Mouse (Mus musculus) liver, embryonic 14.5 days (tissue): Measurements from ENCODE around the gene Cdk8. TPM values are rescaled to one million over a fixed set of nuclear protein-coding genes. Genes with fewer than 3 reads are reported as not detected.

Experiments
- ATAC-seq: fragments of 200-750 bp; cut with Nextera tagmentation; 2 replicates; pipeline ENCODE4 v1.8.0; 2017; ENCODE audit warnings: moderate number of reproducible peaks, mild to moderate bottlenecking, moderate library complexity; ENCODE audit not compliant: insufficient read depth
- DNase-seq, 3 experiments: peaks; one replicate each; pipeline ENCODE4 v3.0.0-alpha.2; 2012 to 2013; ENCODE audit warnings: low read depth in 3 of 3, low spot score in 3 of 3
- H3K27ac ChIP-seq: fragments of 300-500 bp; sonication (generic); 2 replicates; pipeline ENCODE4 v1.5.1; 2014; ENCODE audit warnings: moderate library complexity, mild to moderate bottlenecking, control low read depth, inconsistent platforms
- H3K27me3 ChIP-seq: fragments of 300-500 bp; sonication (generic); 2 replicates; pipeline ENCODE4 v1.6.1; 2014; ENCODE audit warnings: mild to moderate bottlenecking, low read length, moderate library complexity; ENCODE audit not compliant: control insufficient read depth, insufficient read depth
- H3K36me3 ChIP-seq: fragments of 300-500 bp; sonication (generic); replicated peaks from 2 replicates; pipeline ENCODE4 v1.6.1; 2014; ENCODE audit warnings: low read depth; ENCODE audit not compliant: control insufficient read depth, insufficient read depth
- H3K4me1 ChIP-seq, 2 experiments: fragments of 200-500 bp in 1 of 2; fragments of 300-500 bp in 1 of 2; sonication (generic) in 1 of 2; replicated peaks; 2 replicates each; pipeline ENCODE4 v1.6.1; 2012 to 2014; ENCODE audit warnings: antibody characterized with exemption in 1 of 2, inconsistent platforms in 1 of 2, low read length in 1 of 2; ENCODE audit not compliant: control insufficient read depth in 2 of 2, insufficient read depth in 2 of 2
- H3K4me2 ChIP-seq: fragments of 300-500 bp; sonication (generic); 2 replicates; pipeline ENCODE4 v1.6.1; 2014; ENCODE audit warnings: low read depth, mild to moderate bottlenecking, control low read depth, moderate library complexity
- H3K4me3 ChIP-seq, 2 experiments: fragments of 200-500 bp in 1 of 2; fragments of 300-500 bp in 1 of 2; sonication (generic) in 1 of 2; 2 replicates each; pipeline ENCODE4 v1.5.1; 2012 to 2014; ENCODE audit warnings: low read depth in 2 of 2, low read length in 2 of 2, mild to moderate bottlenecking in 2 of 2, control low read depth in 1 of 2, inconsistent platforms in 1 of 2, moderate library complexity in 1 of 2; ENCODE audit not compliant: insufficient read depth in 1 of 2
- H3K9ac ChIP-seq: fragments of 300-500 bp; sonication (generic); replicated peaks from 2 replicates; pipeline ENCODE4 v1.6.1; 2014; ENCODE audit warnings: mild to moderate bottlenecking, control low read depth, moderate library complexity
- H3K9me3 ChIP-seq: fragments of 300-500 bp; sonication (generic); 2 replicates; pipeline ENCODE4 v1.6.1; 2016; ENCODE audit warnings: low read length, mixed read lengths; ENCODE audit not compliant: control insufficient read depth
- CTCF ChIP-seq: IDR thresholded peaks from 2 replicates; pipeline ENCODE4 v1.5.1; 2016; ENCODE audit warnings: antibody characterized with exemption, low read depth, control low read depth
- EP300 ChIP-seq: IDR thresholded peaks from 2 replicates; pipeline ENCODE4 v1.6.1; 2016; ENCODE audit warnings: antibody characterized with exemption, low read depth
- WGBS: fragments of 180-500 bp; shearing (Covaris S2); extraction: QIAGEN DNeasy Blood & Tissue Kit; methylation state at CpG from one replicate; pipeline ENCODE4 v1.1.7; 2014; ENCODE audit not compliant: insufficient replicate concordance; 5-methylcytosine and 5-hydroxymethylcytosine counted together
- polyA plus RNA-seq, 2 experiments: library from polyadenylated mRNA; depleted of rRNA in 1 of 2; stranded (reverse) in 1 of 2; unstranded in 1 of 2; fragments of >200 nt; fragmentation: Nextera tagmentation in 1 of 2; extraction: Ambion mirVana in 1 of 2; gene quantifications; 2 replicates each; pipeline versions ENCODE4 v1.2.1 to v1.2.3; 2012 to 2014

Cdk8 gene
- polyA plus RNA-seq, 2 experiments: 25.8 to 42.5 TPM

DNA sequence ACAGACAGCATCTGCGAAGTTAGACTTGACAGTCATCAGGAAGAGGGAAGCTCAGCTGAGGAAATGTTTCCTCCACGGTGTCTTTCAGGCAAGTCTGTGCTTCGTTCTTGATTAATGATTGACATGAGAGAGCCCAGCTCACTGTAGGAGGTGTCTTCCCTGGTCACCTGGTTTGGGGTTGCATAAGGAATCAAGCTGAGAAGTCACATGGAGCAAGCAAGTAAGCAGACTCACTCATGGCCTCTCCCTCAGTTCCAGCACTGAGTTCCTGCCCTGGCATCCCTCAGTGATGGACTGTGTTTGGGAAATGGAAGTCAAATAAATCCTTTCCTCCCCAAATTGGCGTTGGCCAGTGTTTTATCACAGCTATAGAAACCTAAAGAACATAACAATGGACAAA is 40.9 kb upstream of the Cdk8 start:
- Histone ChIP-seq H3K4me3 (no peak overlapping the region), H3K4me2 (no peak overlapping the region), H3K9ac (no peak overlapping the region), H3K27ac (no peak overlapping the region), H3K27me3 (no peaks in the 10 kb centered on the region), H3K4me1 (no peaks in the 10 kb centered on the region), H3K36me3 (no peaks in the 10 kb centered on the region), H3K9me3 (no peaks in the 10 kb centered on the region)
- ATAC-seq (no peak), DNase-seq (no peak)
- TF ChIP-seq EP300 (no peak), CTCF (no peak)
- WGBS: 30% methylated on average over 4 of the region's 4 CpGs

DNA sequence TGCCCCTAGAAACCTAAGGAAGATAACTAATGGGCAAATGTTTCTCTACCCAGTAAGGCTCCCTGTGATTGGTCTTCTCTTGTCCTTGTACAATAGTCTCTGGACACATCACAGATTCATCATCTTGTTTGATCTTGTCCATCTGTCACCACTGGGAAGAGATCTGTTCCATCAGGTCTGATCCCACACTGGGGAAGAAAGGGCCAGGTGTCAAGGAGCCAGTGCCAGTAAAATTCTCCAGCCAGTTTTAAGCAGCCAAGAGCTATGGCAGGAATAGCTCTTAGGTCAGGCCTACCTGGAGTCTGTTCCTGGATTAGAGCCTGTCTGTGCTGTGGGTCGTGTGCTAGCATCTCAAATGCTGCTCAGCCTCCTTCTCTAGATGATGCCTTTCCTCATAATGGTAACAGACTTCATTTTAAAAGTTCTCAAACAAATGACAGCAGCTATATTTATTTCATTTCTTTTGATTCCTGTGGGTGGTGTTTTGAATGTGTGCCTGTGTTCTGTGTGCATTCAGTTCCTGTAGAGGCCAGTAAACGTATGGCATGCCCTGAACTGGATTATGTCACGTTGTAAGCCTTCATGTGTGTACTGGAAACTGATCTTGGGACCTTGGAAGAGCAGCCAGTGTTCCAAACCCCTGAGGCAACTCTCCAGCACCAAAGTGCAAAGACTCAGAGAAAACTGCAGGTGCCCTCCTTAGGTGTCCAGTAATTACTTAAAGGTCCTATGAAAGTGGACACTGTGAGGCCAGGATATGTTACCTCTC is 40.3 kb upstream of the Cdk8 start:
- WGBS: 29% methylated on average over 3 of the region's 3 CpGs

DNA sequence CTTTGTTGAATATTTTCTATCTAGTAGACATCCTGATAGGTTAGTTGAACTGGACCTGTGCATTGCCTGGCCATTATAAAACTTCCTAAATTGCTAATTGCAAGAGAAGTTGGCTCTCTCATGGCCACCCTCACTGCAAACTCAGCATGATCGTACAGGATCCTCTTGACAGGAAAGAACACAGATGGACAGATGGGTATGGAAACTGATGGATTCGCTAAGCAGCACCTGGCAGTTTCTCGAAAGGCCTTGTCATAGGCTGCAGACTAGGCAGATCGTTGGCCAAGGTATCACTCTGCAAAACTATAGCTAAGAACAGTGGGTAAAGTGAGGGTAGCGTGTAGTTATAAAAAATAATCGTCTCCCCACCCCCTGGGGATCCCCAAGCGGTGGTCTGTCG is 37.7 kb upstream of the Cdk8 start:
- 57% methylated on average over 8 of the region's 8 CpGs for WGBS

More for the DNA sequence above, 40.3 kb upstream of the Cdk8 start:
- no peak overlapping the region for H3K9ac ChIP-seq
- no peaks in the 10 kb centered on the region for H3K4me1 ChIP-seq
- ATAC-seq: no peak
- no peak overlapping the region for H3K27ac ChIP-seq
- no peaks in the 10 kb centered on the region for H3K27me3 ChIP-seq
- H3K4me2 ChIP-seq: no peak overlapping the region
- no peaks in the 10 kb centered on the region for H3K36me3 ChIP-seq
- TF ChIP-seq CTCF (no peak), EP300 (no peak)
- no peaks in the 10 kb centered on the region for H3K9me3 ChIP-seq
- DNase-seq: no peak
- no peak overlapping the region for H3K4me3 ChIP-seq

DNA sequence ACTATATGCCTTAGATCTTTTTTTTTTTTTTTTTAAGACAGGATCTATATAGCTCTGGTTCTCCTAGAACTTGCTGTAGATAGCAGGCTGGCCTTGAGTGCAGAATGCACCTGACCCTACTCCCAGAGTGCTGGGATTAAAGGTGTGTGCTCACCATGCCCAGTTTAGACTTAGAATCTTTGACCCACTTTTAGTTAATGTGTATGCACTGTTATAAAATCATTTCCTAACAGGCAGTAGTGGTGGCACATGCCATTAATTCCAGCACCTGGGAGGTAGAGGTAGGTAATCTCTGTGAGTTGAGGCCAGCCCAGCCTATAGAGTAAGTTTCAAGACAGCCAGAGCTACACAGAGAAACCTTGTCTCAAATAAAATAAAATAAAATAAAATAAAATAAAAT is 32.0 kb upstream of the Cdk8 start:
- H3K9ac ChIP-seq: no peak overlapping the region
- ATAC-seq: no peak

More for the DNA sequence above, 37.7 kb upstream of the Cdk8 start:
- no peak overlapping the region for H3K4me3 ChIP-seq
- H3K9ac ChIP-seq: no peak overlapping the region
- no peak for ATAC-seq
- no peaks in the 10 kb centered on the region for H3K4me1 ChIP-seq
- H3K27ac ChIP-seq: no peak overlapping the region
- no peak for TF ChIP-seq EP300
- no peak for TF ChIP-seq CTCF
- no peak overlapping the region for H3K4me2 ChIP-seq
- H3K9me3 ChIP-seq: no peaks in the 10 kb centered on the region
- DNase-seq: no peak
- H3K36me3 ChIP-seq: no peaks in the 10 kb centered on the region
- H3K27me3 ChIP-seq: no peaks in the 10 kb centered on the region

DNA sequence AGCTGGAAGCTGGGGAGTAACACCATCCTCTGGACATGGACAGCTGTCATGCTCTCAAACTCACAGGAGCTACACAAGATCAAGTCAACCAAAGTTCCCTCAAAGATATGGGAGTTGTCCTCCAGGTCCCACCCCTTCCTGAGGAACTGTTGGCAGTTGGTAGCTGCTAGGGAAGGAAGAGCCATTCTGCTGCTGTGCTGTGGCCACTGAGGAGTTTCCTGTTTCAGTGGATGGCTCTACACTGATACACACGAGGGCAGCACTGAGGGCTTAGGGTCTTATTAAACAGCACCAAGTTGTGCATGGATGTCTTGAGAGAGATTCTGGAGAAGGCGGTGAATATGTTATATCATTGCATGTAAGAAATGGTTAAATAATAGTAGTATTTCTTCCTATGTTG is 31.5 kb upstream of the Cdk8 start:
- no peak for DNase-seq
- peaks cover 3% of the 10 kb centered on the region; the same call in 1 of the 2 replicates for H3K36me3 ChIP-seq
- no peak overlapping the region for H3K27ac ChIP-seq
- H3K4me2 ChIP-seq: no peak overlapping the region
- no peaks in the 10 kb centered on the region for H3K27me3 ChIP-seq
- H3K4me3 ChIP-seq: no peak overlapping the region
- no peaks in the 10 kb centered on the region for H3K4me1 ChIP-seq
- TF ChIP-seq EP300 (no peak), CTCF (peak; percentile 40)
- WGBS: 48% methylated on average over 2 of the region's 2 CpGs
- no peak overlapping the region for H3K9ac ChIP-seq
- peaks cover 2% of the 10 kb centered on the region; the same call in 1 of the 2 replicates for H3K9me3 ChIP-seq
- ATAC-seq: no peak

More for the DNA sequence above, 32.0 kb upstream of the Cdk8 start:
- Histone ChIP-seq H3K4me3 (no peak overlapping the region), H3K27ac (no peak overlapping the region), H3K36me3 (no peaks in the 10 kb centered on the region; the same call in 1 of the 2 replicates), H3K4me2 (no peak overlapping the region), H3K27me3 (no peaks in the 10 kb centered on the region), H3K9me3 (peaks cover 2% of the 10 kb centered on the region; the same call in 1 of the 2 replicates), H3K4me1 (no peaks in the 10 kb centered on the region)
- no peak for DNase-seq
- TF ChIP-seq CTCF (no peak), EP300 (no peak)
